Mouse (Mus musculus) olfactory bulb, adult 2 months (tissue): ENCODE measurements around the gene Ppp2r3a.

Experiments used
- CTCF ChIP-seq: fragments of 200-500 bp; IDR thresholded peaks from 2 replicates; pipeline ENCODE4 v1.5.1; 2012; ENCODE audit warnings: low read depth, mild to moderate bottlenecking, low read length, moderate library complexity; ENCODE audit not compliant: insufficient read depth
- POLR2A ChIP-seq: fragments of 200-500 bp; IDR thresholded peaks from 2 replicates; pipeline ENCODE4 v1.6.1; 2012; ENCODE audit warnings: mild to moderate bottlenecking, low read depth, low read length, moderate library complexity; ENCODE audit not compliant: insufficient read depth

DNA sequence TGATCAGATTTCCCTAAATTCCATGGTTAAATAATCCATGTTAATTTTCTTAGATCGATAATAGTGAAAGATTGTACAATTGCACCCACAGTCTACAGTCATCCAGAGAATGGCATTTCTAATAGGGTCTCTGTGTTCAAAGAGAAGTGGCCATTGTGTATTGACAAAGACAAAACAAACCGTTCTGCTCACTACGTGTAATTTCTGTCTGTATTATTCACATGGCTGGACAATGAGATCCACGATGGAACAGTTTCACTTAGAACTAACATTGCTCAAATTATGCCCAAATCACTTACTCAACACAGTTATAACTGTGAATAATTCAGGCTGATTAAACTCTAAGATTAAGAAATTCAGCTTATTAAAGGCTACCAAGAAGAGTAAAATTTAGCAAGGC, 35.2 kb upstream of the Ppp2r3a start:
- TF ChIP-seq CTCF, result no peak
- TF ChIP-seq POLR2A, result no peak
